Comparison of ENCODE assay signal across 8 mouse cellular contexts in genomic region chr4:124575269-124575954, GRCm38 (mm10). TPM values are rescaled to one million over a fixed set of nuclear protein-coding genes. Genes with fewer than 3 reads are reported as not detected.
DNase-seq lines count a peak whose midpoint lies in the region; ATAC-seq lines count a peak whose summit lies in the region.

No protein-coding gene starts in this region.

- H3K27me3 ChIP-seq in lung, embryonic 16.5 days (ENCODE audit: control insufficient read depth, insufficient read depth, low read depth, low read length): peaks cover 39% of the 10 kb centered on the region
- H3K27me3 ChIP-seq in forebrain, embryonic 12.5 days: peaks cover 66% of the 10 kb centered on the region
- H3K27me3 ChIP-seq in hindbrain, embryonic 15.5 days: peaks cover 48% of the 10 kb centered on the region
- peaks cover 94% of the 10 kb centered on the region for H3K27me3 ChIP-seq in liver, embryonic 12.5 days (replicated peaks)

- peak overlapping the region; percentile 51 for H3K9ac ChIP-seq in lung, embryonic 16.5 days (ENCODE audit: low read length)
- peak overlapping the region; percentile 72 for H3K9ac ChIP-seq in forebrain, embryonic 12.5 days
- peak overlapping the region; percentile 53 for H3K9ac ChIP-seq in hindbrain, embryonic 15.5 days
- no peak overlapping the region for H3K9ac ChIP-seq in liver, embryonic 12.5 days

- no peak for ATAC-seq in lung, embryonic 16.5 days (ENCODE audit: low read depth)
- peak; percentile 28; the same call in 1 of the 2 replicates for ATAC-seq in forebrain, embryonic 12.5 days (ENCODE audit: low FRiP score)
- ATAC-seq in hindbrain, embryonic 15.5 days (ENCODE audit: low FRiP score, low read depth): peak; percentile 55
- ATAC-seq in liver, embryonic 12.5 days: no peak
- no peak for ATAC-seq in cerebellum, adult (ENCODE audit: insufficient number of reproducible peaks, low FRiP score, low TSS enrichment)

- WGBS in lung, embryonic 16.5 days: 1% methylated on average over 56 of the region's 61 CpGs
- WGBS in forebrain, embryonic 12.5 days: under 1% methylated on average over 61 of the region's 61 CpGs
- under 1% methylated on average over 59 of the region's 61 CpGs for WGBS in hindbrain, embryonic 15.5 days
- 2% methylated on average over 61 of the region's 61 CpGs for WGBS in liver, embryonic 12.5 days (ENCODE audit: insufficient replicate concordance)

- H3K4me1 ChIP-seq in lung, embryonic 16.5 days (replicated peaks; ENCODE audit: control insufficient read depth, insufficient read depth, low read length): peaks cover 7% of the 10 kb centered on the region; the same call in 1 of the 2 replicates
- H3K4me1 ChIP-seq in forebrain, embryonic 12.5 days: peaks cover 32% of the 10 kb centered on the region
- peaks cover 22% of the 10 kb centered on the region for H3K4me1 ChIP-seq in hindbrain, embryonic 15.5 days (replicated peaks)
- no peaks in the 10 kb centered on the region for H3K4me1 ChIP-seq in liver, embryonic 12.5 days

- no peak overlapping the region for H3K27ac ChIP-seq in lung, embryonic 16.5 days (ENCODE audit: low read length)
- peak overlapping the region; percentile 53; the same call in 1 of the 2 replicates for H3K27ac ChIP-seq in forebrain, embryonic 12.5 days
- no peak overlapping the region for H3K27ac ChIP-seq in hindbrain, embryonic 15.5 days (replicated peaks)
- H3K27ac ChIP-seq in liver, embryonic 12.5 days: no peak overlapping the region

- peak overlapping the region; percentile 44 for H3K4me3 ChIP-seq in lung, embryonic 16.5 days (ENCODE audit: low read length)
- H3K4me3 ChIP-seq in forebrain, embryonic 12.5 days (replicated peaks): peak overlapping the region; percentile 54
- peak overlapping the region; percentile 49 for H3K4me3 ChIP-seq in hindbrain, embryonic 15.5 days
- H3K4me3 ChIP-seq in liver, embryonic 12.5 days: peak overlapping the region; percentile 40

- no peaks in the 10 kb centered on the region for H3K36me3 ChIP-seq in lung, embryonic 16.5 days (ENCODE audit: control insufficient read depth, insufficient read depth, low read length)
- H3K36me3 ChIP-seq in forebrain, embryonic 12.5 days (replicated peaks): no peaks in the 10 kb centered on the region
- H3K36me3 ChIP-seq in hindbrain, embryonic 15.5 days: no peaks in the 10 kb centered on the region
- H3K36me3 ChIP-seq in liver, embryonic 12.5 days: no peaks in the 10 kb centered on the region

- no peaks in the 10 kb centered on the region for H3K9me3 ChIP-seq in lung, embryonic 16.5 days (ENCODE audit: control insufficient read depth, low read length)
- H3K9me3 ChIP-seq in forebrain, embryonic 12.5 days: no peaks in the 10 kb centered on the region
- no peaks in the 10 kb centered on the region for H3K9me3 ChIP-seq in hindbrain, embryonic 15.5 days
- no peaks in the 10 kb centered on the region for H3K9me3 ChIP-seq in liver, embryonic 12.5 days (replicated peaks)

- no peak for DNase-seq in lung, adult 18-20 months
- DNase-seq in right cerebral cortex, postnatal 25 days: peak; percentile 82
- no peak for DNase-seq in natural killer cell, adult 2 months (ENCODE audit: low spot score in 2 of 2)

- H3K4me2 ChIP-seq in lung, embryonic 16.5 days (ENCODE audit: low read depth, low read length): peak overlapping the region; percentile 68
- H3K4me2 ChIP-seq in forebrain, embryonic 12.5 days: peak overlapping the region; percentile 98
- H3K4me2 ChIP-seq in hindbrain, embryonic 15.5 days: peak overlapping the region; percentile 99
- peak overlapping the region; percentile 61 for H3K4me2 ChIP-seq in liver, embryonic 12.5 days

RNA-seq across cellular contexts. Expression of gene 3100002H09Rik, which starts 35.2 kb away (rescaled TPM):
- polyA plus RNA-seq in lung, embryonic 16.5 days (2015; fragmentation: Nextera tagmentation; extraction: Ambion mirVana): not detected in 2 replicates
- 0.47 and 0.74 TPM in 2 replicates for polyA plus RNA-seq in forebrain, embryonic 12.5 days (2016; fragmentation: Nextera tagmentation; extraction: Ambion mirVana)
- polyA plus RNA-seq in hindbrain, embryonic 15.5 days (2015; fragmentation: Nextera tagmentation; extraction: Ambion mirVana): 0.23 and 0.31 TPM in 2 replicates
- polyA plus RNA-seq in liver, embryonic 12.5 days (2016; fragmentation: Nextera tagmentation; extraction: Ambion mirVana): not detected in 2 replicates

Comparison
In these comparisons a context has a peak if more than half of its experiments do, and no peak if none do; other contexts are left out.
1. ATAC-seq: peak in forebrain, embryonic 12.5 days (single experiment) and hindbrain, embryonic 15.5 days (single experiment); none in lung, embryonic 16.5 days (single experiment), liver, embryonic 12.5 days (single experiment) and cerebellum, adult (single experiment).
2. Peak in every context shown above with its lines, with median percentiles within 50 percentile points of each other: H3K4me2 ChIP-seq and H3K4me3 ChIP-seq.